Mouse (Mus musculus) heart, postnatal 0 days (tissue): Measurements from ENCODE around the gene Olfr525. TPM values are rescaled to one million over a fixed set of nuclear protein-coding genes. Genes with fewer than 3 reads are reported as not detected.

ENCODE experiments used
- ATAC-seq: fragments of 200-750 bp; cut with Nextera tagmentation; 2 replicates; pipeline ENCODE4 v1.8.0; 2017; ENCODE audit warnings: low read depth, moderate number of reproducible peaks, moderate library complexity; ENCODE audit not compliant: insufficient read depth
- DNase-seq: peaks from one replicate; pipeline ENCODE4 v3.0.0-alpha.2; 2016; ENCODE audit warnings: low spot score
- H3K27ac ChIP-seq: fragments of 300-500 bp; sonication (generic); 2 replicates; pipeline ENCODE4 v1.5.1; 2014; ENCODE audit warnings: low read depth, mild to moderate bottlenecking
- H3K27me3 ChIP-seq: fragments of 300-500 bp; sonication (generic); 2 replicates; pipeline ENCODE4 v1.6.1; 2014; ENCODE audit warnings: low read length, mixed read lengths; ENCODE audit not compliant: control insufficient read depth, insufficient read depth
- H3K36me3 ChIP-seq: fragments of 300-500 bp; sonication (generic); replicated peaks from 2 replicates; pipeline ENCODE4 v1.6.1; 2014; ENCODE audit warnings: low read length, mixed read lengths; ENCODE audit not compliant: control insufficient read depth, insufficient read depth
- H3K4me1 ChIP-seq: fragments of 300-500 bp; sonication (generic); 2 replicates; pipeline ENCODE4 v1.6.1; 2014; ENCODE audit warnings: antibody characterized with exemption; ENCODE audit not compliant: control insufficient read depth, insufficient read depth
- H3K4me2 ChIP-seq: fragments of 300-500 bp; sonication (generic); 2 replicates; pipeline ENCODE4 v1.6.1; 2014; ENCODE audit warnings: low read depth, mild to moderate bottlenecking, low read length, moderate library complexity
- H3K4me3 ChIP-seq: fragments of 300-500 bp; sonication (generic); 2 replicates; pipeline ENCODE4 v1.5.1; 2014; ENCODE audit warnings: low read depth, low read length
- H3K9ac ChIP-seq: fragments of 300-500 bp; sonication (generic); replicated peaks from 2 replicates; pipeline ENCODE4 v1.6.1; 2014; ENCODE audit warnings: low read depth, low read length, mixed read lengths
- H3K9me3 ChIP-seq: fragments of 300-500 bp; sonication (generic); replicated peaks from 2 replicates; pipeline ENCODE4 v1.6.1; 2016; ENCODE audit warnings: low read length; ENCODE audit not compliant: control insufficient read depth
- CTCF ChIP-seq: IDR thresholded peaks from 2 replicates; pipeline ENCODE4 v1.5.1; 2016; ENCODE audit warnings: antibody characterized with exemption, control low read depth, low read depth
- EP300 ChIP-seq: IDR thresholded peaks from 2 replicates; pipeline ENCODE4 v1.6.1; 2016; ENCODE audit warnings: antibody characterized with exemption, low read depth
- WGBS: fragments of 180-500 bp; shearing (Covaris S2); extraction: QIAGEN DNeasy Blood & Tissue Kit; methylation state at CpG from one replicate; pipeline ENCODE4 v1.1.7; 2014; 5-methylcytosine and 5-hydroxymethylcytosine counted together
- polyA plus RNA-seq: library from polyadenylated mRNA; unstranded; fragments of >200 nt; fragmentation: Nextera tagmentation; extraction: Ambion mirVana; gene quantifications from 2 replicates; pipeline ENCODE4 v1.2.1, GENCODE M21; 2015
- total RNA-seq: library from RNA; depleted of rRNA; stranded (reverse); fragments of >200 nt; gene quantifications from 2 replicates; pipeline ENCODE4 v1.2.3, GENCODE M21; 2014; ENCODE audit warnings: low replicate concordance; rRNA removed

The Olfr525 gene
- total and polyA plus RNA-seq, 2 experiments from 2014 or later: not detected

DNA sequence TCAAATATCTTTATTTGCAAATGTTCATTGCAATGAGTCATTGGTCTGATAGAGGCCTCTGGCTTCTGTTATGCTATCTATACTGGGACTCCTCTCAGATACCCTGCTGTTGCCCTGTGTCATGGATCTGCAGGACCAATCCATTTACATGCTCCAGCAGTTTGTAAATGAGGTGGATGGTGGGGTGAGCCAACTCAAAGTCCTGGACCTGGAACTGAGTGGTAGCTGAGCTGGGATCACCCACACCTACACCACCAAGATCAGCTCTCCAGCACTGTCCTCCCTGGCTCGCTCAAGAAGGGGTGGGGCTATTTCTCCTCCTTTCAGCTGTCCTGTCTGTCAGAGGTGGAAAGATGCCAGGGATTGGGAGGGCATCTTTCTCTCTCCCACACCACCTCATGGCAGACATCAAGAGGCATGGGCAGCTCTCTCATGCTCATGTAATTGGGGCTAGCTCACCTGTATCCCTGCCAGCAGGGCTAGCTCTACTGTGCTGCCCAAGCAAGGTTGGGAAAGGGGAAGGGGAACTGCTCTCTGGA, 9.2 kb downstream of the Olfr525 start:
- ATAC-seq: no peak
- no peak for TF ChIP-seq EP300
- TF ChIP-seq CTCF: no peak
- WGBS: 50% methylated on average over 1 of the region's 1 CpGs

DNA sequence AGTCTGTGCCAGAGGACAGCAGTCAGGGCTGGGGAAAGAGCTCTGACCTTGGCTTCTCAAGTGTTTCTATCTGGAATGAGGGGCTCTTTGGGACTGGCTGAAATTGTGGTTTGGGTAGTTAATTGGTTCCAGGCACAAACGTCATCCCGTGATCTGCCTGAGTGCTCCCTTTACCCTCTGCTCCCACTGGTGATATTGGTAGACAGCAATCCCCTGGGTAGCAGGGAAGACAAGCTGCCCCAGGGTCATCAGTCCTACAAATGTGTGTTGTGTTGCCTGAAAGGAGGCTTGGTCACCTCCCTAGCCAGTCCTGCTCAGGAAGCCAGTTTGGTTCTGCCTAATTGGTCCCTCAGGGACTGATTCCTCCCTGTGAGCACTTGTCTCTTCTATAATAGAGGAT, 13.1 kb downstream of the Olfr525 start, which contains the start of gene Olfr527:
TSS of gene Olfr527 (plus strand) at position 301 of the 400 bp plus-strand sequence.
- H3K9ac ChIP-seq: no peak within 1 kb of the TSS
- H3K4me3 ChIP-seq: no peak within 1 kb of the TSS
- H3K4me1 ChIP-seq: no peaks in the 10 kb centered on the region
- H3K9me3 ChIP-seq: no peaks in the 10 kb centered on the region
- no peak for ATAC-seq
- H3K36me3 ChIP-seq: no peaks in the 10 kb centered on the region
- H3K4me2 ChIP-seq: no peak within 1 kb of the TSS
- TF ChIP-seq EP300: no peak
- no peak for TF ChIP-seq CTCF
- no peak within 1 kb of the TSS for H3K27ac ChIP-seq
- WGBS: 66% methylated on average over 2 of the region's 2 CpGs
- DNase-seq: no peak
- no peaks in the 10 kb centered on the region for H3K27me3 ChIP-seq

More for the DNA sequence above, 9.2 kb downstream of the Olfr525 start:
- H3K9ac ChIP-seq: no peak overlapping the region
- no peaks in the 10 kb centered on the region for H3K36me3 ChIP-seq
- H3K4me2 ChIP-seq: no peak overlapping the region
- H3K4me3 ChIP-seq: no peak overlapping the region
- no peak for DNase-seq
- H3K9me3 ChIP-seq: no peaks in the 10 kb centered on the region
- no peaks in the 10 kb centered on the region for H3K27me3 ChIP-seq
- no peaks in the 10 kb centered on the region for H3K4me1 ChIP-seq
- no peak overlapping the region for H3K27ac ChIP-seq

DNA sequence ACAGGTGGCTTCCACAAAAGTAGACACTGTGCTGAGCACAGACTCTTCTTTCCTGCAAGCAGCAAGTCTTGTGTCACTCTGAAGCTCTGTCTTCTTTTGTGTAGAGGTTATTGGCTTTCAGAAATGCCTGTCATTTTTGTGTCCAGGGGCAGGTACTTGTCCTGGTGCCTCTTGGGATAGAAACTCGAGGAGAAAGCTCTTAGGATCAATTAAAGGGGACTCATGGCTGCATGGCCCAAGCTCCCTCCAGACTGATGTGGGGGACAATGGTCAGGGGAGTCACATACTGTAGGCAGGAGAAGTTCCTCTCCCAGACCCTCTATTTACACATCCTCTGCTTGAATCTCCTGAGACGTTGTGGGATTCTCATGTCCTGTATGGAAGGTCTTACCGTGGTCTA, 40.9 kb downstream of the Olfr525 start, which contains the start of gene Olfr60:
TSS of gene Olfr60 (minus strand) at position 101 of the 400 bp plus-strand sequence.
- TF ChIP-seq EP300: no peak
- TF ChIP-seq CTCF: no peak
- Histone ChIP-seq H3K27ac (no peak within 1 kb of the TSS), H3K27me3 (no peaks in the 10 kb centered on the region), H3K9me3 (no peaks in the 10 kb centered on the region), H3K4me3 (no peak within 1 kb of the TSS), H3K36me3 (no peaks in the 10 kb centered on the region), H3K4me1 (no peaks in the 10 kb centered on the region), H3K4me2 (no peak within 1 kb of the TSS), H3K9ac (no peak within 1 kb of the TSS)
- DNase-seq (no peak), ATAC-seq (no peak)
- WGBS: 58% methylated on average over 3 of the region's 3 CpGs

DNA sequence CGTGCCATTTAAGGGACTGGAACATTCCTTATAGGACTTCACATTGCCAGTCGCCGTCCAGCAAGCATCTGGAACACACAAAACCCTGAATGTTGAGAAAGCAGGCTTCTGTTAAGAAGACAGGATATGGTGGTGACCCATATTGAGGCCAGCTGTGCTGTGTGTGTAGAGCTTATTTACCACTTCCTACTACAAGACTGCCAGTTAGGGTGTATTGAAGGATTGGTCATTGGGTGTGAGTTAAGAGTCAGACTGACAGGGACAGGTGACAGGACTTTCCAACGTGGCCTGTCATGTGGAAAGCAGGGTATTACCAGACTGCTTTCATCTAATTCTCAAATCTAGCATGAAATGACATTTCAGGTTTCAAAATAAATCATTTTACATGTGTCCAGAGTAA, 53.6 kb downstream of the Olfr525 start:
- H3K4me3 ChIP-seq: no peak overlapping the region
- no peak overlapping the region for H3K27ac ChIP-seq
- H3K27me3 ChIP-seq: no peaks in the 10 kb centered on the region
- H3K36me3 ChIP-seq: no peaks in the 10 kb centered on the region
- no peaks in the 10 kb centered on the region for H3K9me3 ChIP-seq
- no peak for ATAC-seq
- TF ChIP-seq EP300: no peak
- no peak for TF ChIP-seq CTCF
- H3K4me1 ChIP-seq: no peaks in the 10 kb centered on the region
- no peak for DNase-seq
- 67% methylated on average over 4 of the region's 4 CpGs for WGBS
- H3K4me2 ChIP-seq: no peak overlapping the region
- no peak overlapping the region for H3K9ac ChIP-seq

DNA sequence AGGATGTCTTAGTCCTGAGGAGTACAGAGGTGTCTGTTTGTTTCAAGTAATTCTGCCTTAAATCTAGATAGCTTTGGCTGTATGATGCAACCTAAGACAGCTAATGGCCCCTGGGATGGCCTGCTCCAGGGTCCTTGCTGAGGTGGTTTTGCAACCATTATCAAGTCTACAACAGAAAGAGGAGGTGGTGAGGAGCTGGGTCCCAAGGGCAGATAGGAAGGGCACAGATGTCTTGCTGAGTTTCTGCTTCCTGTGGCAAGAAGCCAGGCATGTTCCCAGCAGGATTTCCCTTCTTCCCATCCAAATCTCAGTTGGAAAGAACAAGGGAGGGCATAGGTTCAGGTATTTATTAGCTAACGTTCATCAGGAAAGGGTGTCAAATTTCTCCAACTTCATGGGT, 55.6 kb downstream of the Olfr525 start, which contains the start of gene Olfr530:
TSS of gene Olfr530 (minus strand) at position 101 of the 400 bp plus-strand sequence.
- Histone ChIP-seq H3K4me3 (no peak within 1 kb of the TSS), H3K4me1 (no peaks in the 10 kb centered on the region), H3K27ac (no peak within 1 kb of the TSS), H3K9ac (no peak within 1 kb of the TSS), H3K27me3 (no peaks in the 10 kb centered on the region), H3K9me3 (no peaks in the 10 kb centered on the region), H3K36me3 (no peaks in the 10 kb centered on the region), H3K4me2 (no peak within 1 kb of the TSS)
- DNase-seq (no peak), ATAC-seq (no peak)
- TF ChIP-seq EP300 (no peak), CTCF (no peak)
- WGBS: 26% methylated on average over 1 of the region's 1 CpGs

DNA sequence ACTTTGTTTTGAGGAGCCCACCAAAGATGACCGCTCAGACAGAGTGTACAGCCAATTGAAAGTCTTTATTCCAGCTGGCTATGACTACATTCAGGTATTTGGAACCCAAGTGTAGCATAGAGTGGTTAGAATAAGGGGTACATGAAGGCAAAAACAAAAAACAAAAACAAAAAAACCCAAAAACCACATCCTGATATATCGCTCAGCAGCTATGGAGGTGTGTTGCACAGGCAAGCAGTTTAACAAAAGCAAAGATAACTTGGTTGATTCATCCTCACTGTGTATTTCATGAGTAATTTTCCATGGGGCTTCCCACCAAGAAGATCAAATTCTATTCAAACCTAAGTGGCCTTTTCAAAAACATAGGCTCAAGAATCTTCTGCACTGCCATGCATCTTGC, 56.3 kb downstream of the Olfr525 start:
- Histone ChIP-seq H3K27ac (no peak overlapping the region), H3K4me3 (no peak overlapping the region), H3K4me2 (no peak overlapping the region), H3K4me1 (no peaks in the 10 kb centered on the region), H3K9ac (no peak overlapping the region), H3K9me3 (no peaks in the 10 kb centered on the region), H3K27me3 (no peaks in the 10 kb centered on the region), H3K36me3 (no peaks in the 10 kb centered on the region)
- DNase-seq (no peak), ATAC-seq (no peak)
- whole genome bisulfite sequencing: 75% methylated on average over 2 of the region's 2 CpGs
- no peak for TF ChIP-seq CTCF

Other genes starting within 250 kb of the Olfr525 start
- 1.9 and 4.1 TPM in 2 replicates for gene Caly, start 238.3 kb upstream of the Olfr525 start, total RNA-seq
- 0.40 and 0.70 TPM in 2 replicates for gene Caly, start 238.3 kb upstream of the Olfr525 start, polyA plus RNA-seq
- gene Prap1, start 227.5 kb upstream of the Olfr525 start, total RNA-seq: not detected in 2 replicates
- gene Prap1, start 227.5 kb upstream of the Olfr525 start, polyA plus RNA-seq: 0.27 and 0.33 TPM in 2 replicates
- gene Fuom, start 218.4 kb upstream of the Olfr525 start, total RNA-seq: 64.2 and 79.4 TPM in 2 replicates
- 158 and 164 TPM in 2 replicates for gene Fuom, start 218.4 kb upstream of the Olfr525 start, polyA plus RNA-seq
- gene Paox, start 205.1 kb upstream of the Olfr525 start, total RNA-seq: 8.1 and 11.8 TPM in 2 replicates
- 8.5 and 8.7 TPM in 2 replicates for gene Paox, start 205.1 kb upstream of the Olfr525 start, polyA plus RNA-seq
- gene Echs1, start 204.4 kb upstream of the Olfr525 start, total RNA-seq: 265 and 332 TPM in 2 replicates
- 344 and 349 TPM in 2 replicates for gene Echs1, start 204.4 kb upstream of the Olfr525 start, polyA plus RNA-seq
- 9.2 and 53.7 TPM in 2 replicates for gene Mtg1, start 183.3 kb upstream of the Olfr525 start, total RNA-seq
- 31.2 and 33.1 TPM in 2 replicates for gene Mtg1, start 183.3 kb upstream of the Olfr525 start, polyA plus RNA-seq
- gene Sprn, start 166.0 kb upstream of the Olfr525 start, total RNA-seq: 0.61 TPM in 1 of 2 replicates, not detected in the other
- 0.16 and 0.25 TPM in 2 replicates for gene Sprn, start 166.0 kb upstream of the Olfr525 start, polyA plus RNA-seq
- not detected in 2 replicates for gene Olfr522, start 156.1 kb upstream of the Olfr525 start, total RNA-seq
- not detected in 2 replicates for gene Olfr522, start 156.1 kb upstream of the Olfr525 start, polyA plus RNA-seq
- not detected in 2 replicates for gene Olfr523, start 147.6 kb upstream of the Olfr525 start, total RNA-seq
- not detected in 2 replicates for gene Olfr523, start 147.6 kb upstream of the Olfr525 start, polyA plus RNA-seq
- not detected in 2 replicates for gene Olfr524, start 114.9 kb upstream of the Olfr525 start, total RNA-seq
- not detected in 2 replicates for gene Olfr524, start 114.9 kb upstream of the Olfr525 start, polyA plus RNA-seq
- gene Cd163l1, start 102.6 kb upstream of the Olfr525 start, total RNA-seq: 2.4 TPM in 1 of 2 replicates, not detected in the other
- gene Cd163l1, start 102.6 kb upstream of the Olfr525 start, polyA plus RNA-seq: not detected in 2 replicates
- gene 5830411N06Rik, start 73.6 kb upstream of the Olfr525 start, total RNA-seq: 0.35 TPM in 1 of 2 replicates, not detected in the other
- gene 5830411N06Rik, start 73.6 kb upstream of the Olfr525 start, polyA plus RNA-seq: not detected in 2 replicates
- not detected in 2 replicates for gene Olfr527, start 13.2 kb downstream of the Olfr525 start, total RNA-seq
- not detected in 2 replicates for gene Olfr527, start 13.2 kb downstream of the Olfr525 start, polyA plus RNA-seq
- gene Olfr60, start 40.8 kb downstream of the Olfr525 start, total RNA-seq: not detected in 2 replicates
- gene Olfr60, start 40.8 kb downstream of the Olfr525 start, polyA plus RNA-seq: not detected in 2 replicates
- gene Olfr530, start 55.5 kb downstream of the Olfr525 start, total RNA-seq: not detected in 2 replicates
- gene Olfr530, start 55.5 kb downstream of the Olfr525 start, polyA plus RNA-seq: not detected in 2 replicates
- gene Olfr531, start 82.1 kb downstream of the Olfr525 start, total RNA-seq: not detected in 2 replicates
- not detected in 2 replicates for gene Olfr531, start 82.1 kb downstream of the Olfr525 start, polyA plus RNA-seq
- gene Olfr532, start 100.8 kb downstream of the Olfr525 start, total RNA-seq: not detected in 2 replicates
- not detected in 2 replicates for gene Olfr532, start 100.8 kb downstream of the Olfr525 start, polyA plus RNA-seq
- gene Olfr533, start 142.5 kb downstream of the Olfr525 start, total RNA-seq: not detected in 2 replicates
- gene Olfr533, start 142.5 kb downstream of the Olfr525 start, polyA plus RNA-seq: not detected in 2 replicates
- not detected in 2 replicates for gene Olfr535, start 163.4 kb downstream of the Olfr525 start, total RNA-seq
- gene Olfr535, start 163.4 kb downstream of the Olfr525 start, polyA plus RNA-seq: not detected in 2 replicates
- gene Olfr536, start 186.5 kb downstream of the Olfr525 start, total RNA-seq: not detected in 2 replicates
- gene Olfr536, start 186.5 kb downstream of the Olfr525 start, polyA plus RNA-seq: not detected in 2 replicates
- gene Olfr538, start 247.0 kb downstream of the Olfr525 start, total RNA-seq: not detected in 2 replicates
- gene Olfr538, start 247.0 kb downstream of the Olfr525 start, polyA plus RNA-seq: not detected in 2 replicates